Mouse (Mus musculus) liver, postnatal 0 days (tissue): Measurements from ENCODE around the gene Tmem258. TPM values are rescaled to one million over a fixed set of nuclear protein-coding genes. Genes with fewer than 3 reads are reported as not detected.
A peak's percentile ranks its signal among the peaks of the same experiment; 100 is the strongest.

Experiments used
- ATAC-seq: fragments of 200-750 bp; cut with Nextera tagmentation; 2 replicates; pipeline ENCODE4 v1.8.0; 2017; ENCODE audit warnings: mild to moderate bottlenecking, moderate library complexity
- DNase-seq: peaks from one replicate; pipeline ENCODE4 v3.0.0-alpha.2; 2016
- H3K27ac ChIP-seq: fragments of 300-500 bp; sonication (generic); 2 replicates; pipeline ENCODE4 v1.5.1; 2014; ENCODE audit warnings: antibody characterized with exemption, moderate library complexity, mild to moderate bottlenecking, low read depth
- H3K27me3 ChIP-seq: fragments of 300-500 bp; sonication (generic); 2 replicates; pipeline ENCODE4 v1.6.1; 2014; ENCODE audit warnings: low read length, control low read depth, mixed read lengths; ENCODE audit not compliant: insufficient read depth
- H3K36me3 ChIP-seq: fragments of 300-500 bp; sonication (generic); replicated peaks from 2 replicates; pipeline ENCODE4 v1.6.1; 2014; ENCODE audit warnings: mild to moderate bottlenecking, control low read depth, low read length, moderate library complexity, mixed read lengths; ENCODE audit not compliant: insufficient read depth
- H3K4me1 ChIP-seq: fragments of 300-500 bp; sonication (generic); 2 replicates; pipeline ENCODE4 v1.6.1; 2014; ENCODE audit warnings: antibody characterized with exemption, mild to moderate bottlenecking, control low read depth; ENCODE audit not compliant: insufficient read depth
- H3K4me2 ChIP-seq: fragments of 300-500 bp; sonication (generic); 2 replicates; pipeline ENCODE4 v1.6.1; 2014; ENCODE audit warnings: low read depth, mild to moderate bottlenecking, low read length, moderate library complexity, mixed read lengths
- H3K4me3 ChIP-seq: fragments of 300-500 bp; sonication (generic); 2 replicates; pipeline ENCODE4 v1.5.1; 2014; ENCODE audit warnings: low read depth, low read length
- H3K9ac ChIP-seq: fragments of 300-500 bp; sonication (generic); replicated peaks from 2 replicates; pipeline ENCODE4 v1.6.1; 2014; ENCODE audit warnings: mild to moderate bottlenecking, moderate library complexity
- H3K9me3 ChIP-seq: fragments of 300-500 bp; sonication (generic); 2 replicates; pipeline ENCODE4 v1.6.1; 2016; ENCODE audit warnings: mild to moderate bottlenecking, control low read depth, low read length, mixed read lengths
- CTCF ChIP-seq: sonication (generic); IDR thresholded peaks from 2 replicates; pipeline ENCODE4 v1.5.1; 2016; ENCODE audit warnings: antibody characterized with exemption, low read depth
- EP300 ChIP-seq: IDR thresholded peaks from 2 replicates; pipeline ENCODE4 v1.6.1; 2016; ENCODE audit warnings: antibody characterized with exemption, low read depth, mild to moderate bottlenecking
- WGBS: fragments of 180-500 bp; shearing (Covaris S2); extraction: QIAGEN DNeasy Blood & Tissue Kit; methylation state at CpG from one replicate; pipeline ENCODE4 v1.1.7; 2014; ENCODE audit not compliant: insufficient replicate concordance; 5-methylcytosine and 5-hydroxymethylcytosine counted together
- polyA plus RNA-seq: library from polyadenylated mRNA; unstranded; fragments of >200 nt; fragmentation: Nextera tagmentation; extraction: Ambion mirVana; gene quantifications from 2 replicates; pipeline ENCODE4 v1.2.1, GENCODE M21; 2015

The Tmem258 gene
- polyA plus RNA-seq, 1 experiment from 2014 or later: 195 TPM

DNA sequence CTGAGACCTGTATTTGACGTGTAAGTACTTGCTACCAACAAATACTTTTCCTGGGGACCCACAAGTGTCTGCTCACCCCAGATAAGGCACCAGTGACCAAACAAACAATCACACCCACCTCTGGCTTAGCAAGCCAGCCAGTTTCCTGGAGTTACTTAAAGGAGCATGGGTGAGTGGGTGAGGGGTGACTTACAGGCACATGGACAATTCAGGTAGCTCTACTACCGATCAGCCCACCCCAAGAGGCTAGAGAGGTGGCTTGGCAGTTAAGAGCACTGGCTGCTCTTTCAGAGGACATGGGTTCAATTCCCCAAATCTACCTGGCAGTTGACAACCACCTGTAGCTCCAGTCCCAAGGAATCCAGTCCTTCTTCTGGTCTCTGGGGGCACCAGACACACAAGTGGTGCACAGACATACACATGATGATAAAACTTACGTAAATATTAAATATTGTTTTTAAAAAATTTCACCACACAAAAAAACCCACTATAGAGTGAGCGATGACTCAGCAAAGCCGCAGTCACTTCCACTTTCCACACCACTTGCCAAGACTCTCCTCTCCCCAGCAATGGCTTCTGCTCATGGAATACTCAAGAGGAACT, 30.6 kb upstream of the Tmem258 start:
- ATAC-seq: peak; percentile 89
- Histone ChIP-seq H3K4me1 (peaks cover 32% of the 10 kb centered on the region), H3K9ac (no peak overlapping the region; the same call in 1 of the 2 replicates), H3K9me3 (no peaks in the 10 kb centered on the region), H3K36me3 (no peaks in the 10 kb centered on the region), H3K27me3 (no peaks in the 10 kb centered on the region), H3K27ac (peak overlapping the region; percentile 86), H3K4me2 (peak overlapping the region; percentile 45), H3K4me3 (no peak overlapping the region)
- whole genome bisulfite sequencing: 30% methylated on average over 5 of the region's 5 CpGs
- peak; percentile 56 for DNase-seq
- TF ChIP-seq EP300: peak; percentile 93
- TF ChIP-seq CTCF: no peak

DNA sequence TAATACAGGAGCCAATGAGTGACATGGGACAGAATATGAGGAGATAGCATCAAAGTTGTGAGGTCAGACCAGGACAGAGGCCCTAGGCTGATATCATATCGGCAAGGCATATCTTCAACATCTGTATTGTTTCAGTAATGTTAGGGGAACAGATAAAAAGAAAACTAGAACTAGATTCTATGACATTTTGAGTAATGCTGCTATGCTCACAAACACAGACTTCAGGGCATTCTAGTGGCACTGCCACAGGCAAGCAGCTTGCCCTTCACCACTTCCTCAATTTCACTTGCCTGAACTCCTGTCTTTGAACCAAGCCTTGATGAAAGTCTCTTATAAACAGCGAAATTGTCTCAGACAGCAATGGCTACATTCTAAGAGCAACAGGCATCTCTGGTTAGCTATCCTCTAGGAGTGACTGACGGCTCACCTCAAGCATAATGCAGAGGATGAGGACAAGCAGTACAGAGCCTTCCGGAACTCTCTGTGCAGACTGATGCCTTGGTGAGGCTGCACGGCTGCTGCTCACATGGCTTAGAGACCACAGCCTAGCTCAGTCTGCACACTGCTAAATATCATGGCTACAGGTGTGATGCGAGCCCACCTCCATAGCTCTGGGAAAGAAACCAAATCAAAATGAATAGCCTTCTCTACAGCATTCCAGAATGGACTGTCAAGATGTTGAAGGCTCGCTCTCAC, 29.8 kb upstream of the Tmem258 start:
- ATAC-seq (no peak), DNase-seq (no peak)
- H3K36me3 ChIP-seq: no peaks in the 10 kb centered on the region
- H3K4me1 ChIP-seq: peaks cover 32% of the 10 kb centered on the region
- H3K4me3 ChIP-seq: no peak overlapping the region
- no peaks in the 10 kb centered on the region for H3K27me3 ChIP-seq
- no peak for TF ChIP-seq CTCF
- no peak for TF ChIP-seq EP300
- no peak overlapping the region for H3K9ac ChIP-seq
- H3K4me2 ChIP-seq: peak overlapping the region; percentile 45
- 52% methylated on average over 7 of the region's 7 CpGs for WGBS
- H3K27ac ChIP-seq: peak overlapping the region; percentile 86
- 0 out of 2 replicates have a peak, but pooled peaks cover 3% of the 10 kb centered on the region for H3K9me3 ChIP-seq

DNA sequence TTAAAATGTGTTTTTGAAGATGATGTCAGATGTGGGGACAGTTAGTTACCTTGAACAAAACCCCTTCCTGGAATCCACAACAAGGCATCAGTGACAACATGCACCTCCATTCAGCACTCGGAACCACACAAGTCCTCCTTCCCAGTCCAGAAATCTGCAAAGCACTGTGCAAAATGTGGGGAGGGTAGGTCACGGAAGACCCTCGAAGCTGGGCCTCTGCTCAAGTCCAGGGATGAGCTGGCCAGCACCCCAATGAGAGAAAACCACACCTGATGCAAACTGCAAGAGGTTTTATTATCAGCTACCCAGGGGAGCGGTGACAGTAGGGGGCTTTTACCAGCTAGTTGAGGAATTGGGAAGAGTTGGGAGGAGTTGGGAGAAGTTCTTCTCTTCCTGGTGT, 28.9 kb upstream of the Tmem258 start:
- H3K4me1 ChIP-seq: peaks cover 30% of the 10 kb centered on the region
- no peak overlapping the region for H3K27ac ChIP-seq
- 76% methylated on average over 4 of the region's 4 CpGs for WGBS
- H3K4me3 ChIP-seq: no peak overlapping the region
- no peak for DNase-seq
- 0 out of 2 replicates have a peak, but pooled peaks cover 3% of the 10 kb centered on the region for H3K9me3 ChIP-seq
- TF ChIP-seq CTCF: no peak
- no peak for TF ChIP-seq EP300
- H3K36me3 ChIP-seq: no peaks in the 10 kb centered on the region
- H3K9ac ChIP-seq: no peak overlapping the region
- H3K27me3 ChIP-seq: no peaks in the 10 kb centered on the region
- H3K4me2 ChIP-seq: no peak overlapping the region
- ATAC-seq: no peak

DNA sequence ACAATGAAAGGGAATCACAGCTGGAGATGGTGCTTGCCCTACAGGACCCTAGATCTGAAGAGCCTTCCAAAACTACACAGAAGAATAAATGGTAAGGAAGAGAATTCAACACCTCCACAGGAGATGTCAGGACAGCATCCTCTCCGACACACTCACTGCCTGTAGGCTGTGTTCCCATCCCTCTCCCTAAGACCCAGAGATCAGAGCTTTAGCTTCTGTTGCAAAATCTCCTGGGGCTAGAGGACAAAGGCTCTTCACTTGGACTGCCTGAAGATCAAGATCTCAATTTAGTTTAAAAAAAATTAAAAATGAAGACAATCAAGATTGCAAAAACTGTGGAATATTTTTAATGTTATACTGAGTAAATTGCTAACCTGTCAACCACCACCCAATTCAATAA, 27.3 kb upstream of the Tmem258 start:
- Histone ChIP-seq H3K27me3 (no peaks in the 10 kb centered on the region), H3K4me2 (no peak overlapping the region), H3K9ac (no peak overlapping the region), H3K9me3 (0 out of 2 replicates have a peak, but pooled peaks cover 3% of the 10 kb centered on the region), H3K27ac (no peak overlapping the region), H3K4me1 (peaks cover 26% of the 10 kb centered on the region), H3K4me3 (no peak overlapping the region), H3K36me3 (no peaks in the 10 kb centered on the region)
- 93% methylated on average over 1 of the region's 1 CpGs for WGBS
- ATAC-seq (no peak), DNase-seq (no peak)
- no peak for TF ChIP-seq CTCF
- TF ChIP-seq EP300: no peak

DNA sequence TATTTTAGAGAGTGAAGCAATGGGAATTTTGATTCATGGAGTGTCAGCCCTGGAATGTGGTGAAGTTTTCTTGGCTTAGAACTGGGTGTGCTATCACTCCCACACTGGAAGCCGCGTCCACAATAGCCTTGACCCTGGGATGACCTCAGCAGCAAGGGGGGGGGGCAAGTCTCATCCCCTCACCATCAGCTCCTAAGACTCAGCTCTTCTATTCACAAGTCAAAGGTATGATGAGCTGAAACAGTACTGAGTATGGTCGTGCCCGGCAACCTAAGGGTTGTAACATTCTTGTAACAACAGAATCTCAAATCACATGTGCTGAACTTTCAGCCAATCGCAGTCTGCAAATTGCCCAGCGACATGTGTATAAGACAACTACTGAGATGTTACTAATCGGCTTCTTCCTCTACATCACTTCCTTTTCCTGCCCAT, 26.9 kb upstream of the Tmem258 start:
- peaks cover 22% of the 10 kb centered on the region for H3K4me1 ChIP-seq
- 0 out of 2 replicates have a peak, but pooled peaks cover 3% of the 10 kb centered on the region for H3K9me3 ChIP-seq
- DNase-seq (no peak), ATAC-seq (no peak)
- 42% methylated on average over 7 of the region's 7 CpGs for WGBS
- H3K36me3 ChIP-seq: no peaks in the 10 kb centered on the region
- no peak overlapping the region for H3K4me3 ChIP-seq
- H3K27me3 ChIP-seq: no peaks in the 10 kb centered on the region
- H3K9ac ChIP-seq: no peak overlapping the region
- TF ChIP-seq CTCF (no peak), EP300 (no peak)
- no peak overlapping the region for H3K27ac ChIP-seq
- no peak overlapping the region for H3K4me2 ChIP-seq

DNA sequence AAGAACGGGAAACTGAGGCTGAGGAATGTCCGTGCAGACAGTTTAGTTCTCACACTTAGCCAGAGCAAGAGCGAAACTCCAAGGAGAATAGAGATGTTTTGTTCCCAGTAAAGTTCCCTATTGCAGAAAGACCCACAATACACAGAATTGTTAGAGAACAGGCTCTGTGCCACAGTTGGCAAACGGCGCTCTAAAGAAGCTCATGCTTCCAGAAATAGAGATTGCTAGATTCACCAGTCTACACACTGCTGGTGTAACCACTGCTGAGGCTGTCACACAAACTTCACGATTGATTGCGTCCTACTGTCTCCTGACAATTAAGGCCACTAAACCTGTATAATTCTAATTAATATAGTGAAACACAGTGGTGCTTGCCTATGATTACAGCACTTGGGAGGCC, 22.6 kb upstream of the Tmem258 start:
- no peaks in the 10 kb centered on the region for H3K27me3 ChIP-seq
- no peak overlapping the region for H3K9ac ChIP-seq
- 89% methylated on average over 7 of the region's 7 CpGs for WGBS
- peaks cover 20% of the 10 kb centered on the region for H3K4me1 ChIP-seq
- H3K27ac ChIP-seq: no peak overlapping the region
- peaks cover 12% of the 10 kb centered on the region; the same call in 1 of the 2 replicates for H3K36me3 ChIP-seq
- no peak for DNase-seq
- no peak for ATAC-seq
- 0 out of 2 replicates have a peak, but pooled peaks cover 3% of the 10 kb centered on the region for H3K9me3 ChIP-seq
- no peak overlapping the region for H3K4me2 ChIP-seq
- no peak for TF ChIP-seq CTCF
- no peak for TF ChIP-seq EP300
- no peak overlapping the region for H3K4me3 ChIP-seq
